Mouse (Mus musculus) megakaryocyte progenitor cell, adult 5-6 weeks (primary cell): ENCODE data around the gene Yaf2. TPM values are rescaled to one million over a fixed set of nuclear protein-coding genes. Genes with fewer than 3 reads are reported as not detected.
"Not testable (repeated sequence)": the region's sequence is repeated elsewhere in the genome, so short reads cannot be mapped to it uniquely, and the experiment has no call there.

ENCODE experiments used
- ATAC-seq: replicated peaks from 2 replicates; pipeline ENCODE4 v1.8.0; 2016; ENCODE audit warnings: mild to moderate bottlenecking, moderate TSS enrichment, inconsistent platforms; ENCODE audit not compliant: poor library complexity
- total RNA-seq, 2 experiments: library from RNA; stranded (forward) in 1 of 2; stranded (reverse) in 1 of 2; fragments of 157-497, 149-512 nt in 1 of 2; fragments of 200-1000 nt in 1 of 2; gene quantifications; 2 replicates each; pipeline versions ENCODE4 v1.2.3 to v1.2.4; 2015 to 2017

Gene Yaf2
- total RNA-seq (2015) = 50.3 and 63.2 TPM in 2 replicates
- 25.0 and 30.3 TPM in 2 replicates for total RNA-seq (2017)

GRCm38 (mm10) chr15:93336925-93337761 is at the start of gene Yaf2:
Gene Yaf2 (minus strand): TSS chr15:93336935.
- ATAC-seq = peak; percentile 61

- ATAC-seq = no peak
These were observed 44.6 kb upstream of the Yaf2 start for GRCm38 (mm10) chr15:93381337-93381736.

- peak; percentile 89 for ATAC-seq
These were observed 42.4 kb upstream of the Yaf2 start for GRCm38 (mm10) chr15:93379177-93379576.

GRCm38 (mm10) chr15:93375696-93376095 is 39.0 kb upstream of the Yaf2 start:
- 0 out of 2 replicates have a peak, but pooled peaks have one; percentile 30 for ATAC-seq

- 0 out of 2 replicates have a peak, but pooled peaks have one; percentile 26 for ATAC-seq
These were observed 35.9 kb upstream of the Yaf2 start for GRCm38 (mm10) chr15:93372525-93373119.

- ATAC-seq = no peak
These were observed 35.1 kb upstream of the Yaf2 start for GRCm38 (mm10) chr15:93371838-93372237.

- no peak for ATAC-seq
These were observed 31.8 kb upstream of the Yaf2 start for GRCm38 (mm10) chr15:93368558-93368957.

- ATAC-seq = no peak
These were observed 28.8 kb upstream of the Yaf2 start for GRCm38 (mm10) chr15:93365561-93365960.

- peak; percentile 79 for ATAC-seq
These were observed 21.8 kb upstream of the Yaf2 start for GRCm38 (mm10) chr15:93358346-93359095.

- ATAC-seq = peak; percentile 71
These were observed 4.1 kb upstream of the Yaf2 start for GRCm38 (mm10) chr15:93340630-93341379.

- no peak for ATAC-seq
These were observed 144 bp downstream of the Yaf2 start for GRCm38 (mm10) chr15:93336658-93336924.

DNA sequence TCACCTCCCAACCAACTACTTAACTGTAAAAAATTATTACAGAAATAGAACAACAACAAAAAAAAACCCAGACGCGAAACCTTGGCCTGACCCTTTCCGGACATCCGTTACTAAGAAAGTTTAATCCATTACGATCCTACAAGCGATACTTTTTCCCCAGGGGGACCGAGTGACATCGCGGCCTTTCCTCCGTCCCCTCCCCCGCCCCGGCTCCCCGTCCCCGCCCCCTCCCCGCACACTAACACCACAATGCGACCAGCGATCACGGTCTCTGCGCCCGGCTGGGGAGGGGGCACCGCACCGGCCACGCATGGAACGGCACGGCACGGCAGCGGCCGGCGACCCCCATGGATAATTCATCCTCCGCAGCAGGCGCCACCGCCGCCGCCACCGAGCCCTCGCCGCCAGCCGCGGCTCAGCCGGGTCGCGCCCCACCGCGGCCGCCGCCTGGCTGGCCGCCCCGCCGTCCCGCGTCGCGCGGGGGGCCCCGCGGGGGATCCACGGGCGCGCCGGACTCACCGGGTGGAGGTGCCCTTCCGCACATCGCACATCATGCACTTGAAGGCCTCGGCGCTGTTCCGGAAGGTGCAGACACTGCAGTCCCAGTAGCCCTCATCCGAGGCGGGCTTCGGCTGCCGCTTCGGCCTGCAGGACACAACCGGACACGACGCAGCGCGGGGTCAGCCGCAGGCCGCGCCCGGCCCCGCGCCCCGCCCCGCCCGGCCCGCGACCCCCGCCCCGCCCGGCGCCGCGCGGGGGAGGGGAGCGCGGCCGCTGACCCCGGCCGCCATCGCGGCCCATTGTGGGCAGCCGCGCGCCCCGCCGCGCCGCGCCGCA is 696 bp downstream of the Yaf2 start:
- ATAC-seq = 0 out of 2 replicates have a peak, but pooled peaks have one; percentile 20

DNA sequence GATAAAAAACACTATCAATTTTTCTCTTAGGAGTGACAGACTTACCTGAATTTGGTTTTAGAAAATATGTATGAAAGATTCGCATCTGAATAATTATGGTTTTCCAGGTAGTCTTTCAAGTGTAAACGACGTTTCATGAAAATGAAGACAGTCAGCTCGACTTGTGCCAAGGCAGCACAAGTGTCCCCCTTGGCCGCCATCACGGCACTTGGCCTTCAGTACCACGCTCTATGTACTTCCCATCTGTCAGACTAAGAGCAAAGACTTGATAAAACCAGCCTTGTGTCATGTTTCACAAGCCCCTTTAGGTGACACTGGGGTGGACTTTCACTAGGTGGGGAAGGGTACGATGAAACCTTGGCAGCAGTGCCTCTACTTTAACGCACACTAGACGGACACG is 5.5 kb downstream of the Yaf2 start:
- no peak for ATAC-seq

DNA sequence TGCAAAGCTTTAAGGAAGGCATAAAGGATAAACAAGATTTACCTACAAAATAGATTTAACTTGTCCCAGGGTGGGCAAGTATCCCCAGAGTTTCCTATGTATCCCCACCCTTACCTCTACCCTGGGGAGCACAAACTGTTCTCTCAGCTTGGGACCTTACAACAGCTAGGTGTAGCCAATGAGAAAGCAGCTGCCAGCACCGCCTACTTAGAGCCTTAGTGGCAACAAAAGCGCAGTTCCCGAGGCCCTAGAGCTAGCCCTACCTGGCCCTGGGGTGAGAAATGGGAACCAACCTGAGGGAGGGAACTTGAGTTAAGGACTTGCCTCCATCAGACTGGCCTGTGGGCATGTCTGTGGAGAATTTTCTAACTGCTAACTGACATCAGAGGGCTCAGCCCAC is 9.5 kb downstream of the Yaf2 start:
- no peak for ATAC-seq

- ATAC-seq = no peak
These were observed 10.1 kb downstream of the Yaf2 start for GRCm38 (mm10) chr15:93326651-93327050.

DNA sequence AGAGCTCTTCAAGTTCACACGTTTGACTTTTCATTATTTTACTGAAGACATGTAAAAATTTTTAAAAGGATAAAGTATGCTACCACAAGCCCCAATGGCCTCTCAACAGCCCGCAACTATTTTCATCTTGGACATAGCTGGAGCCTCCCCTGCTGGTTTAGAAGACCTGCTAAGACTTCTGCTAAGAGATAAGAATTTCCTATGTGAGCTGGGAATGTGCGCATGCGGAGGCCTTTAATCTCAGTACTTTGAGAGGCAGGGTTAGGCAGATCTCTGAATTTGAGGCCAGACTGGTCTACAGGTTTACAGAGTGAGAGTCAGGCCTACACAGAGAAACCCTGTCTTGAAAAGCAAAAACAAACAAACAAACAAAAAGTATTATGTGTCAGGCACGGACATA is 11.4 kb downstream of the Yaf2 start:
- ATAC-seq = peak; percentile 65

GRCm38 (mm10) chr15:93318781-93319180 is 18.0 kb downstream of the Yaf2 start:
- ATAC-seq = peak; percentile 85

DNA sequence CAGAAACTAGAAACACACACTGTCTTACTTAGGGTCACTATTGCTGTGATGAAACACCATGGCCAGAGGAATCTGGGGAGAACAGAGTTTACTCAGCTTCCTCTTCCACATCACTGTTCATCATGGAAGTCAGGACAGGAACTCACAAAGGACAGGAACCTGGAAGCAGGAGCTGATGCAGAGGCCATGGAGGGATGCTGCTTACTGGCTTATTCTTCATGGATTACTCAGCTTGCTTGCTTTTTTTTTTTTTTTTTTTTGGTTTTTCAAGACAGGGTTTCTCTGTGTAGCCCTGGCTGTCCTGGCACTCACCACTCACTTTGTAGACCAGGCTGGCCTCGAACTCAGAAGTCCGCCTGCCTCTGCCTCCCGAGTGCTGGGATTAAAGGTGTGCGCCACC is 26.4 kb downstream of the Yaf2 start:
- not testable (repeated sequence) for ATAC-seq

GRCm38 (mm10) chr15:93298197-93298596 is 38.5 kb downstream of the Yaf2 start:
- peak; percentile 38 for ATAC-seq

- ATAC-seq = peak; percentile 62
These were observed 42.3 kb downstream of the Yaf2 start for GRCm38 (mm10) chr15:93294483-93294882.
